Mouse (Mus musculus): ENCODE results near the gene Smc5. TPM values are rescaled to one million over a fixed set of nuclear protein-coding genes. Genes with fewer than 3 reads are reported as not detected.

The Smc5 gene
- polyA plus RNA-seq, 1 experiment = 7.7 TPM

GRCm38 (mm10) chr19:23281911-23282660 lies 8.4 kb upstream of the Smc5 start:
- TF ChIP-seq CEBPB (IDR thresholded peaks at IDR 0.05; ENCODE audit: low read depth) (no peak), USF1 (IDR thresholded peaks at IDR 0.05; ENCODE audit: low read depth) (no peak), MAX (IDR thresholded peaks at IDR 0.05) (no peak), MYOD1 (IDR thresholded peaks at IDR 0.05; ENCODE audit: control insufficient read depth, insufficient read length, low read depth) (no peak), CTCF (IDR thresholded peaks at IDR 0.05; ENCODE audit: control insufficient read depth, insufficient read depth, insufficient read length) (no peak), MYOG (IDR thresholded peaks at IDR 0.05; ENCODE audit: control insufficient read depth, extremely low read depth, insufficient read length) (no peak), FOSL1 (IDR thresholded peaks at IDR 0.05; ENCODE audit: insufficient read depth, low read length, poor library complexity, severe bottlenecking) (no peak)
- Histone ChIP-seq H3K79me2 (ENCODE audit: control insufficient read depth, insufficient read depth) (no peaks in the 10 kb centered on the region), H3K36me3 (ENCODE audit: control insufficient read depth, insufficient read depth) (no peaks in the 10 kb centered on the region), H3K4me3 (ENCODE audit: insufficient read depth, poor library complexity, severe bottlenecking) (no peak overlapping the region), H3K27me3 (ENCODE audit: control insufficient read depth, insufficient read depth, insufficient read length) (no peaks in the 10 kb centered on the region), H3K79me3 (ENCODE audit: low read depth) (no peaks in the 10 kb centered on the region), H3ac (ENCODE audit: control insufficient read depth, insufficient read length, low read depth) (no peak overlapping the region)

DNA sequence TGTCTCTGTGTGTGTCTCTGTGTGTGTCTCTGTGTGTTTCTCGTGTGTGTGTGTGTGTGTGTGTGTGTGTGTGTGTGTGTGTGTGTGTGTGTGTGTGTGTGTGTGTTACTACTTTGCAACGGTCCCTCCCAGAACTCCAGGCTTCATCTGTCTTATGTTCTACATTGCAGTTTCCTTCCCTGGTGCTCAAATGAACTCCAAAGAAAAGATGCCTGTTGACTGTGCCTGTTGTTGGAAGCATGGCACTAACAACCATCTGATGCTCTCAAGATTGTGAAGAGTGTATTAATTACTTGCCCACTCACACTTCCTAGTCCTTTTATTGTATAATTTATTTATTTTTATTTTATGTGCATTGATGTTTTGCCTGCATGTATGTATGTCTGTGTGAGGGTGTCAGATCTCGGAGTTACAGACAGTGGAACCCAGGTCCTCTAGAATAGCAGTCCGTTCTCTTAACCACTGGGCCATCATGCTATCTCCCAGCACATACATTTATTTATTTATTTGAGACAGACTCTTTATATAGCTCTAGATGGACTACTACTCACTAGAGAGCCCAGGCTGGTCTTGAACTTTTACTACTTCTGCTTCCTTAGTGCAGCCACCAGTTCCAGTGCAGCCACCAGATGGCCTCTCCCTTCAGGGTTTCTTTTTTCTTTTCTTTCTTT lies 492 bp upstream of the Smc5 start:
- Histone ChIP-seq H3K79me2 (ENCODE audit: control insufficient read depth, insufficient read depth) (peaks cover 45% of the 10 kb centered on the region), H3K4me3 (ENCODE audit: insufficient read depth, poor library complexity, severe bottlenecking) (no peak overlapping the region), H3ac (ENCODE audit: control insufficient read depth, insufficient read length, low read depth) (no peak overlapping the region), H3K36me3 (ENCODE audit: control insufficient read depth, insufficient read depth) (no peaks in the 10 kb centered on the region), H3K27me3 (ENCODE audit: control insufficient read depth, insufficient read depth, insufficient read length) (no peaks in the 10 kb centered on the region), H3K79me3 (ENCODE audit: low read depth) (peaks cover 35% of the 10 kb centered on the region)
- no peak for TF ChIP-seq CEBPB (IDR thresholded peaks at IDR 0.05; ENCODE audit: low read depth)
- no peak for TF ChIP-seq MYOD1 (IDR thresholded peaks at IDR 0.05; ENCODE audit: control insufficient read depth, insufficient read length, low read depth)
- TF ChIP-seq CTCF (IDR thresholded peaks at IDR 0.05; ENCODE audit: control insufficient read depth, insufficient read depth, insufficient read length) = no peak
- TF ChIP-seq MAX (IDR thresholded peaks at IDR 0.05) = no peak
- no peak for TF ChIP-seq USF1 (IDR thresholded peaks at IDR 0.05; ENCODE audit: low read depth)
- no peak for TF ChIP-seq FOSL1 (IDR thresholded peaks at IDR 0.05; ENCODE audit: insufficient read depth, low read length, poor library complexity, severe bottlenecking)
- no peak for TF ChIP-seq MYOG (IDR thresholded peaks at IDR 0.05; ENCODE audit: control insufficient read depth, extremely low read depth, insufficient read length)

GRCm38 (mm10) chr19:23256771-23257170 lies 16.9 kb downstream of the Smc5 start:
- Histone ChIP-seq H3K79me2 (ENCODE audit: control insufficient read depth, insufficient read depth) (peaks cover 6% of the 10 kb centered on the region), H3K36me3 (ENCODE audit: control insufficient read depth, insufficient read depth) (peaks cover 70% of the 10 kb centered on the region), H3ac (ENCODE audit: control insufficient read depth, insufficient read length, low read depth) (no peak overlapping the region), H3K27me3 (ENCODE audit: control insufficient read depth, insufficient read depth, insufficient read length) (no peaks in the 10 kb centered on the region), H3K4me3 (ENCODE audit: insufficient read depth, poor library complexity, severe bottlenecking) (no peak overlapping the region), H3K79me3 (ENCODE audit: low read depth) (peaks cover 8% of the 10 kb centered on the region)
- no peak for TF ChIP-seq CEBPB (IDR thresholded peaks at IDR 0.05; ENCODE audit: low read depth)

DNA sequence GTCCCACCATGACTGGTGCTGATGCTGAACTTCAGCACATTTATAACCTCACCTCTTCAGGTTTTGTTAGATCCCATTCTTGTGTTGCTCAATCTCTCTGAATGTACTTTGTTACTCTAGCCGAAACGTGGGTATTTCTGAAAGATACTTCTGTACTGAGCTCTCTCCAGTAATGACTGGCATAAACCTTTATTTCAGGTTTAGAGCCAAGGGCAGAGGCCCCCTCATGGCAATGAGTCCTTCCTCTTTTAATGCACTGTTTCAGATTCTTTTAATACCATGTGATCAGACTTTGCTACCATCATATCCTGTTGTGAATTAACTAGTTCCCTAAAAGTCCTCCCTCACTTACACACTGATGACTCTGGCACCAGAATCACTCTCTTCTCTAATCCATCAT lies 27.2 kb downstream of the Smc5 start:
- Histone ChIP-seq H3K27me3 (ENCODE audit: control insufficient read depth, insufficient read depth, insufficient read length) (no peaks in the 10 kb centered on the region), H3K79me3 (ENCODE audit: low read depth) (peaks cover 17% of the 10 kb centered on the region), H3K36me3 (ENCODE audit: control insufficient read depth, insufficient read depth) (peaks cover 22% of the 10 kb centered on the region), H3K79me2 (ENCODE audit: control insufficient read depth, insufficient read depth) (peaks cover 25% of the 10 kb centered on the region), H3K4me3 (ENCODE audit: insufficient read depth, poor library complexity, severe bottlenecking) (no peak overlapping the region), H3ac (ENCODE audit: control insufficient read depth, insufficient read length, low read depth) (no peak overlapping the region)
- TF ChIP-seq MYOD1 (IDR thresholded peaks at IDR 0.05; ENCODE audit: control insufficient read depth, insufficient read length, low read depth) (no peak), CEBPB (IDR thresholded peaks at IDR 0.05; ENCODE audit: low read depth) (no peak), CTCF (IDR thresholded peaks at IDR 0.05; ENCODE audit: control insufficient read depth, insufficient read depth, insufficient read length) (no peak), MYOG (IDR thresholded peaks at IDR 0.05; ENCODE audit: control insufficient read depth, extremely low read depth, insufficient read length) (no peak), MAX (IDR thresholded peaks at IDR 0.05) (no peak), USF1 (IDR thresholded peaks at IDR 0.05; ENCODE audit: low read depth) (no peak)

DNA sequence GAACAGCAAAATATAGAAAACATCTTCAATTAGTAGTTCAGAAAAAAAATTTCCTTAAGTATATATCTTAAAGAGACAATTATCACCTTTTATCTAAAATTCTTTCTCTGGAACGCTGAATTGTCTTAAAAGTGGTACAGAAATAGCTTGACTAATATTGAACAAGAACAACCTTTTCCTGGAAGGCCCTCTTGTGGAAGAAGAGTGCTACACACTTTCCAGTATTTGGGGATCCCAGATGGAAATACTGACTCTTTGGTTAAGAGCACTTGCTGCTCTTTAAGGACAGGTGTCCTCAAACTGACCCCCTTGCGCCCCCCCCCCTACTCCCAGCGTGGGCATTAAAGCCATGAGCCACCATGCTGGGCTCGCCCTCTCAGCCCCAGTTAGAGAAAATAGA lies 48.6 kb downstream of the Smc5 start:
- H3K36me3 ChIP-seq (ENCODE audit: control insufficient read depth, insufficient read depth) = peaks cover 58% of the 10 kb centered on the region

More for the DNA sequence above, 48.6 kb downstream of the Smc5 start:
- Histone ChIP-seq H3ac (ENCODE audit: control insufficient read depth, insufficient read length, low read depth) (no peak overlapping the region), H3K27me3 (ENCODE audit: control insufficient read depth, insufficient read depth, insufficient read length) (no peaks in the 10 kb centered on the region), H3K4me3 (ENCODE audit: insufficient read depth, poor library complexity, severe bottlenecking) (no peak overlapping the region), H3K79me2 (ENCODE audit: control insufficient read depth, insufficient read depth) (no peaks in the 10 kb centered on the region), H3K79me3 (ENCODE audit: low read depth) (no peaks in the 10 kb centered on the region)
- TF ChIP-seq MAX (IDR thresholded peaks at IDR 0.05) = no peak
- no peak for TF ChIP-seq CTCF (IDR thresholded peaks at IDR 0.05; ENCODE audit: control insufficient read depth, insufficient read depth, insufficient read length)
- TF ChIP-seq MYOD1 (IDR thresholded peaks at IDR 0.05; ENCODE audit: control insufficient read depth, insufficient read length, low read depth) = no peak
- no peak for TF ChIP-seq CEBPB (IDR thresholded peaks at IDR 0.05; ENCODE audit: low read depth)
- TF ChIP-seq MYOG (IDR thresholded peaks at IDR 0.05; ENCODE audit: control insufficient read depth, extremely low read depth, insufficient read length) = no peak
- TF ChIP-seq USF1 (IDR thresholded peaks at IDR 0.05; ENCODE audit: low read depth) = no peak
- TF ChIP-seq FOSL1 (IDR thresholded peaks at IDR 0.05; ENCODE audit: insufficient read depth, low read length, poor library complexity, severe bottlenecking) = no peak

Data from C2C12 (cell line).